Mouse (Mus musculus) ovary, adult 18-20 months (tissue): ENCODE results near the gene Slc35f3.
"Not testable (repeated sequence)": the region's sequence is repeated elsewhere in the genome, so short reads cannot be mapped to it uniquely, and the experiment has no call there.

Experiments used
- DNase-seq: peaks from one replicate; pipeline ENCODE4 v3.0.0; 2022; ENCODE audit warnings: low spot score, mixed read lengths

Gene Slc35f3

DNA sequence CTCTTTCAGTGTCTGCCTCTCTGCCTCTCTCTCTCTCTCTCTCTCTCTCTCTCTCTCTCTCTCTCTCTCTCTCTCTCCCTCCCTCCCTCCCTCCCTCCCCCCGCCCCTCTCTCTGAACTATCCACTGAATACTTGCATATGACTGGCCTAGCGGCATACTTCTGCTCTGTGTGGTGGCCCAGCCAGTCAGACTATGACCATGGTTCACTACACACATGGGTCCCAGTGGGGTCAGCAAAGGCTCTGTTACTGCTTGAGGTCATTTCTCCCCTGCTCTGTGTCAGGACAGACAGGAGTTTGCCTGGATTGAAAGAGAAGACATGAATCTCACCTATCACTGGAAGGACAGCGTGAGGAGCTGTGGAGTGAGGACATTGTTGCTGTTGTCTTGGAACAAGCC, 40.5 kb downstream of the Slc35f3 start:
- DNase-seq = no peak

DNA sequence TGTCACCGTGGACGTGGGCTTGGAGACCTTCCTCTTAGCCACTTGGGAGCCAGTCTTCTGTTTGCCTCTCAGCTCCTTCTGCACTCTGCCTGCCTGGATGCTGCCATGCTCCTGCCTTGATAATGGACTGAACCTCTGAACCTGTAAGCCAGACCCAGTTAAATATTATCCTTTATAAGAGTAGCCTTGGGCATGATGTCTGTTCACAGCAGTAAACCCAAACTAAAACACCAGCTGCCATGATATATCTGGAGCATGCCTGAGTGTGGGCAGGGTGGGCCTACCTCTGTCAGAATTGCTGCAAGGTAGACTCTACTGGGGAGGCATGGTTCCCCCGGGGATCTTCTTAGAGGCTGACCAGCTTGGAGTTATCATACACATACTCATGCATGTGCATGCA, 41.0 kb downstream of the Slc35f3 start:
- no peak for DNase-seq

DNA sequence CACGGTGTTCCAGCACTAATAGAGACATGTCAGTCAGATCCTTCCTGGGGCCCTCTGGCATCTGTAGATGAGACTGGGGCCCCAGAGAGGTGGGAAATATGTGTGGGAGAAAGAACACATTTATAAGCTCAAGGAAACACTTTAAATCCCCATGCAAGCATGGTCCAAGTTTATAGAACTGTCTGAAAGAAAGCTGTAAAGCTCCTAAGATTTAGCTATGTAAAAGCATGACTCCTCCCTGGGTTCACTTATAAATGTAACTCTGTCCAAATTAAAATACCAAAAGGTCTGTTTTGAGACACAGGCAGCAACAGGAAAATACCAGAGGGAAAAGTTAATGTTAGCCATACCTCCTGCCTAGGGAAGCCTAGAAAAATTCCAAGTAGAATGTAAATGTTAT, 42.8 kb downstream of the Slc35f3 start:
- DNase-seq = no peak

DNA sequence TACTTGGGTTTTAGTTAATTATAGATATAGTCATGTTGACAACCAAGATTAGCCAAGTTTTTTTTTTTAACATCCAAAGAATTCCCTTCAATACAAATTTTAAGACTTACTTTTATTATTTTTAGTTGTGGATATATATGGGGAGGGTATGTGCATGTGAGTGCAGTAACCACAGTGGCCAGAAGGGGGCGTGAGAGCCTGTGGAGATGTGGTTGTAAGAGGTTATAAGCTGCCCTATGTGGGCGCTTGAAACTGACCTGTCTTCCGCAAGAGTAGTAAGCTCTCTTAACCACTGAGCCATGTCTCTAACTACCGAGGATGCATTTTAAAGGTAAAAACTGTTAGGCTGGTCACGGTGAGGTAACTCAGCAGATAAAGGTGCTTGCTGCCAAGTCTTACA, 45.1 kb downstream of the Slc35f3 start:
- DNase-seq = no peak

DNA sequence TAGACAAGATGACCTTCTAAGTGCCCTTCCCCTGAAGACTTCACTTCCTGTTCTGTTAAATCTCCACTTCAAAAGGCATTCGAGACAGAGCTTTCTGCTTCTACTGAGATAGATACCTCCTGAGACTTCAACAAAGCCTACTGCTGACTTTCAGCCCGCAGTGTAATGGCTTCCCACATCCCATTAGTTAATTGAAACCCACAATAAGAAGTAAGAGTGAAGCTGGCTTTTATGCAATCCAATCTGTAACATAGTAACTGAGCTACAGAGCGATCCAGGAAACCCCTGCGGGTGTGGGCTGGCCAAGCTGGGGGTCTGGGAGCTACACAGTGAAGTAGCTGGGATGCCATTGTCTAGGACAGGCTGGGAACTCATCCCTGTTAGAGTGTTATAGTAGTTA, 46.7 kb downstream of the Slc35f3 start:
- DNase-seq = no peak

DNA sequence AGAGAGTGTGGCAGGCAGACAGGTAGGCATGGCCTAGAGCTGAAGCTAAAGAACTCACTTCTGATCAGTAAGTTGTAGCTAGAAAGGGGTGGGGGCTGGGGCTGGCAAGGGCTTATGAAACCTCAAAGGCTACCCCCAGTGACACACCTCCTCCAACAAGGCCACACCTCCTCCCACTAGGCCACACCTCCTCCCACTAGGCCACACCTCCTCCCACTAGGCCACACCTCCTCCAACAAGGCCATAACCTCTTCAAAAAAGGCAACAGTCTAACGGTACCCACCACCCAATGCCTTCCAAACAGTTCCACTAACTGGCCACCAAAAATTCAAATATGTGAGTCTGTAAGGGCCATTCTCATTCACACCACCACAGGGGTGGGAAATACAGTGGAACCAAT, 54.9 kb downstream of the Slc35f3 start:
- DNase-seq = no peak

DNA sequence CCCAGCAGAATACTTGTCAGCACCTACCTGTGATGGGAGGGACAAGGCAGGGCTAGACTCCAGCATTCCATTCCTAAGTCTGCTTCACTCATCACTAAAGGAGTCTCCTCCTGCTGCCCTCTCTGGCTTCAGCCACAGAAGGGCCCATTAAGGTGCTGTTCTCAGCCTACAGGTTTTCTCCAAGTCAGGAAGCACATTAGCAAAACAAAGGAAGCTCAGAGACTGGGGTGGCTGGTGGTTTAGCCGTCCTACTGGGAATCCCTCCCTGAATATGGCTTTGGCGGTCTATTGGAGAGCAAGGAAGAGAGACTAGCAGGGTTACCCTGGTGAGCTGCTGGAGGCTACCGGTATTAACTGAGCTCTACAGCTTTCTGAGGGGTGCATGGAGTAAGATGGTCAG, 59.6 kb downstream of the Slc35f3 start:
- DNase-seq = no peak

DNA sequence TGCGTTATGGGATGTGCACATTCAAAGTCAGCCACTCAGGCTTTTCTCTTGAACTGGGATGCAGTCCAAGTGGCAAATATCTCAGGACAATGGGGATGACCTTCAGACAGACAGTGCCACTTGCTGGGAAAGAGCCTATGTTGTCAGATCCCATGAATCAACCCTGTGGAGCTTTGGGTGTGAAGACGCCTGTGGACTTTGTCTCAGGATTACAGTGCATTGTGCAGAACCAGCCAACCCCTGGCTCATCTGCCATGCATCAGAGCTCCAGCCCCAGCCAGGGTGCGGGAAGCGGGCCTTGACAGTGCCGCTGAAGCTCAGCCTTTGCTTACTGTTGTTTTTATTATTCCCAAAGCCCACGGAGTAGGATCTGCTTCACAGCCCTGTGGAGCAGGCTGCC, 60.9 kb downstream of the Slc35f3 start:
- DNase-seq = no peak

DNA sequence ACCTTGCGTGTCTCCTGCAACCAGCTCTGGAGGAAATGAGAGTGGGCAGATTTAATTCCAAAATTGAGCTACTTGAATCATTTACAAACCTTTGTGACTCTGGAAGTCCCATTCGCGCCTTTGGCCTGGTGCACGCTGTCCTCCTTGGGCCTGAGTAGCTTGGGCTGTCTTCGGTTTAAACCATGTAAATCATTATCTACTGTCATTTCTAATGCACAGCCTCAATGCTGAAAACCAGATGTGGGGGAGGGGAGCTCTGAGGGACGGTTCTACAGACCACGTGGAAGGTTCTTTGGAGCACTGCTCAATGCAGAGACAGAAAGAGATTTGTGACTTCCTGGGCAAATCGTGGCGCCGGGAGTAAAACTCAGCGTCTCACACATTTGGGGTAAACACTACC, 61.7 kb downstream of the Slc35f3 start:
- DNase-seq = no peak

DNA sequence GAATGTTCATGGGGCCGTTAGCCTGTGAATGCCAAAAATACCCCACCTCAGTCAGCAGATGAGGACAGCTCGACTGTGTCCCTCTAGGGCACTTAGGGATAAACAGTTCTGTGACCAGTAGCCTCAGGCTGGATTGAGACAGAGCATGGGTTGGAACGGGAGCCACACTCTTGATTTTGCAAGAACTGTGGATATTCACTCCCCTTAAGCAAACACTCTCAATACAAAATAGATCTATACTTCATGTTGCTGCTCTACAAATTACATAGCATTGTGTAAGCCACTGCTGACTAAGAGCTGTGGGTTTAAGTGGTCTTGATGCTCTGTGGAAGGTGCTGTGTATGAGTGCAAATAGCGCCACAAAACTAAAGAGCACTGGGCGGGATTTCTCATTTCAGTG, 62.3 kb downstream of the Slc35f3 start:
- DNase-seq = no peak

DNA sequence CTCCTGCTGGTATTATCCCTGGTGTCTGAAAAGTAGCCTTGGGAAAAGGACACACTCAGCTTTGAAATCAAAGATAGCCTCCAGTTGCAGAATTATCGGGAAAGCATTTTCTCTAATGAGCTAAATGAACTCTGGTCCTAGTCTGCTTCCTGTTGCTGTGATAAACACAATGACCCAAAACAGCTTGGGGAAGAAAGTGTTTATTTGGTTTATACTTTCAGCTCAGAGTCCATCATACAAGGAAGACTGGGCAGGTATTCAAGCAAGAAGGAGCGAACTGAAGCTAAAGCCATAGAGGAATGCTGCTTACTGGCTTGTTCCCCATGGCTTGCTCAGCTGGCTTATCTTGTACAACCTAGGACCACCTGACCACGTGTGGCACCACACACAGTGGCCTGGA, 67.9 kb downstream of the Slc35f3 start:
- no peak for DNase-seq

DNA sequence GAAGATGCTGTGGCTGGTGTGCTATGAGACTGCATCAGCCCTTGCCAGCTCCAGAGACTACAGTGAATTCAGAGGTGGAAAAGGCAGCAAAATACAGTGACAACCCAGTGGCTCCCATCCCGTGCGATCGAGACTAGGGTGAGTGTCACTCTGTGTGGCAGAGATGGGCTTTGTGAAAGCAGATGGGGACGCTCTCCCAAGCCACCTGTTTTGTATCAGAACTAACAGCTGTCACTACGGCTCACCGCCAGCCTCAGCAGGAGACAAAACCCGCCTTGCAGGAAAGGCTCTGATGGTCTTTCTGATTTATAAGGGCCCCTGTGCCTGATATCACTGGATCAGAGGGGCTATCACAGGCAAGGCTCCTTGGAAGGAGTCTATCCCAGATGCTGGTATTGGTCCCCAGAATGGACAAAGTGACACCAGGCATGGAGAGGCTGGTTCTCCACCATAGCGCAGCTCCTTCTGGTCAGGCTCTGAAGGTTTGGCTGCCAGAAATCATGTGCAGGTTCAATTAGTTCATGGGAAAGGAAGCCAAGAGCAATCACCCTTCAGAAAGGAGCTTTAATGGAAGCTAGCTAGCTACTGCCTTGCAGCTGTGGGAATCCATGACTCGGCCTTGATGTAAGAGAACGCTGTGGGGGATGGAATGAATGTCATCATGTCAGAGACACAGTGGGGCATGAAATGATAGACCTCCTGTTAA, 70.1 kb downstream of the Slc35f3 start:
- no peak for DNase-seq

DNA sequence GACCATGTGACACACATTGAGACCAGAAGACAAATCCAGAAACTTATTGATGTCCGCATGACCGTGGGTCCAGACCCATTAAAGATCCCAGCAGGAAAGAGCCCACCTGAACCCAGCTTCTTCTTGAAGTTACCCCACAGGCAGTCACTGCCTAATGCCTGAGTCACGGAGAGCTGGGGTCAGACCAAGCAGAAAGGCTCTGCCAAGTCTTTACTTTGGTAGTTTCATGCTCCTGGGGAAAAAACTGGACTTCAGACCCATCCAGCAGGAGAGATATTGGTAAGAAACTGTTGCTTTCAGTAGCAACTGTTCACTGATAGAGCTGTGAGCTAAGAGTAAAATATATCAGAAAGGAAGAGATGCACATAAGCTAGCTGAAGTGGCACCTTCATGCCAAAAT, 73.5 kb downstream of the Slc35f3 start:
- DNase-seq = no peak

DNA sequence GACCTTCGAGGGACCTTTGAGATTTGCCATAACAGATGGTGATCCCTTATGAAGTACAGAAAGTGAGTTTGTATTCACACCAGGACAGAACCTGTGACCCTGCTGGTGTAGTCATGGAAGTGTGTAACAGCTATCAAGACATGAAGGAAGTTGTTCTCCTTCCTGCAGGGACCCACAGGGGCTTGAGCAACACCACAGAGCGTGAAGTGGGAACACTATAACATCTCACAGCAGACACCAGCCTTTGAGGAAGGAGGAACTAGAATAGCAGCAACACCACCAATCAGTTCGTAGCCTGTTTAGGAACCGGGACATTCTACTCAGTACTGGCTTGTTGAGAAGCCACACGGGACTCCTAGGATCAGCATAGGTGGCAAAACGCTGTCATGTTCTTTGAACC, 81.2 kb downstream of the Slc35f3 start:
- no peak for DNase-seq

DNA sequence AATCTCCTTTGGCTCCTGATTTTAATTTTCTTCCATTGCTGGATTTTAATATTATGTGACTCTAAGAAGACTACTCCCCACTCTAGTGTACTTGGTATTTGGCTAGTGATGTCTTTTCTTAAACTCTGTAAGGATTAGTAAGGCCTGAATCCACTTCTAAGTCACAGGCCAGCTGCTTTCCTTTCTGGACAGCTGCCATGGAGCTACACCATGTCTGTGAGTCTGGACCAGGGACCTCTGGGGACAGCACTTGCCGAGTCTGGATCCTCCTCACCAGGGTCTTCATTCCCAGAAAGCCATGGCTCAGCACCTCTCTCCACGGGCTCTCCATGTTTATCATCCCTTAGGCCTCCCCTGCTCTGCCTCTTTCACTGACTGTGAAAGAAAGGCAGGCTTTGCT, 81.8 kb downstream of the Slc35f3 start:
- no peak for DNase-seq

DNA sequence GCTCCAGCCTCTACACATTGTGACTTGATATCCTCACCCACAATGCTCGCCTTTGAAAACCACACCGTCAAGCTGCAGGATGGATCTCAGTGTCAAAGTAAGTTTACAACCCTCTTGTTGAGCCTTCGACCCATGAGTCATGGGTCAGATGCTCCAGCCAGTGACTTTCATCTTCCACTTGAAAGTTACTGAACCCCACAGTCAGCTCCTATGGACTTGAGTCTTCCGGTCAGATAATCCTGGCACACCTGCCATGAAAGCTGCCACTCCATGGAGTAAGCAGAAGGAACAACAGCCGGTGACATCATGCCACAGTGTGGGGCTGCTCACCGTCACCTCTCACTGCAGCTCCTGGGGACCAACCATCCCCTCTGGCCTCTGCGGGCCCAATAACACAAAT, 82.9 kb downstream of the Slc35f3 start:
- no peak for DNase-seq

DNA sequence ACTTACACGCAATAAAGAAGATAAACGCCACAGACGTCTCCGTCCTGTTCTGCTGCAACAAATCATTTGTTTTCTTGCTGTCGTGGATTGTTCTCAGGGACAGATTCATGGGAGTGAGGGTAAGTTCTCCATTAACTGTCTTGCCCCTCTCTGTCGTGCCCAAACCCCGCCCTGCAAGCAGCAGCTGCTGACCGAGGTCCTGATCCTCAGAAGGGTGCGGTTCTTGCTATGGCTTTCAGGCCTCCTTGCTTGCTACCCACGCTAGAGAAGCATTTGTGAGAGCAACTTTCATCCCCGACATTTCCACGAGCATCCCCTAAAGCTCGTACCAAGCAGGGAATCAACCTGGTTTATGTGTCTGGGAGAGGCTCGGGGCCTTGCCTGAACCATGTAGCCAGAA, 83.9 kb downstream of the Slc35f3 start:
- no peak for DNase-seq

DNA sequence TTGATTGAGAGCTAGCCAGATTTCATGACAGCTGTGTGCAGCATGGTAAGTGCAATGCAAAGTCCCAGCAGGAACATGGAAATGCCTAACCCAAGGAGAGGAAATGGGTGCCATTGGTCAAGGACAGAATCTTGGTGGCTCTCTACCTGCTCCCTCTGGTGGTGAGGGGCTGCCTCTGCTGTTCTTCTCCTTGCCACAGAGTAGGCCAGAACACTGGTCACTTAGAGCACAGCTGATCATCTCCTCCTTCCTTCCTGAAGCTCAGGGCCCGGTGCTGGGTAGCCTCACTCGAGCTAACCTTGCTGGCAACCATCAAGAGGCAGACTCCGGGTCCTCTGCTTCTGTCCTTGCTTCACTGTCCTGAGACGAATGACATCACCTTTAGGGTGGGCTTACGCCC, 84.4 kb downstream of the Slc35f3 start:
- DNase-seq = no peak

DNA sequence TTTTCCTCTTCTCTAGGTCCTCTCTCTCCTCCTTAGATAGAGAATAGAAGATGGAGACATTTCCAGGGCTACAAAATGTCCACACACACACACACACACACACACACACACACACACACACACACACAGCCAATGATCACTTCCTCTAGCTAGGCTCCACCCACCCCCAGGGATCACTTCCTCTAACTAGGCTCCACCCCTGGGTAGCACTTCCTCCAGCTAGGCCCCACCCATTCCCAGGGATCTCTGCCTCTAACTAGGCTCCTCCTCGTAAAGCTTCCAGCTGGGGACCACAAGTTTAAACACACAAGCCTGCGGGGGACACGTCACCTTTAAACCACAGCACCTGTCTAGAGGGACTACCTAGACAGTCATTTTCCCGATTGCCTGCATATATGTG, 89.2 kb downstream of the Slc35f3 start:
- DNase-seq = no peak

DNA sequence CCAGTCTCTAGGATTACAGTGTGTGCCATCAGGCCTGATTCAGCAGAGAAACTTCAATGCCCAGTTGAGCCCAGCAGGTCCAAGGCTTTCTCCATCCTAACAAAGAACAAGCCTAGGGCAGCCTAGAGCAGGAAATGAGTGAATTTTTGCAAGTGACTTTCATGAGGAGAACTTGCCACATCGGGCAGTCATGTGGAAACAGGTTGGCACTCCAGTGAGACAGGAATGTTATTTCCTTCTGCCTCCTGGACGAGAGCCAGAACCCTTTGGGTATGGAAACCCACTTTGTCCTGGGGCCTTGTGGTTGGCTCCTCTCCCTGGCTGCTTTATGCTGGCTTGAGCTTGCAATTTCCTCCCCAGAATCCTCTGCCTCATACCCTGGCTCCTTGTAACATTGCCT, 93.2 kb downstream of the Slc35f3 start:
- no peak for DNase-seq

DNA sequence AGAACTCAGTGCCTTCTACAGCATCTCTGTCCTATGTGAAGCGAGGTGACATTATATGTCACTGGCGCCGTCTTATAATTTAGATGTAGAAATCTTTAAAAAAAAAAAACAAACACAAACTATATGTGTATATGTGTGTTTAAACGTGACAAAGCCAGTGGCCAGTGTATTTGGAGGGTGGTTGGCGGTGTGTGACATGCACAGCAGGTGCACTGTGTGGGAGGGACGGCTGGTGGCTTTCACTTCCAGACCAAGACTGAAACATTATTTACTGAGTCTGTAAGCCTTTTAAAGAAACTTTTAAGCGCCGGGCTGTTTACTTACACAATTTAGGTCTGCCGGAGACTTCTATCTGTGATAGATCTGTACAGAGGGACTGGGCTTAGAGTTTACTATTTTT, 97.0 kb downstream of the Slc35f3 start:
- no peak for DNase-seq

DNA sequence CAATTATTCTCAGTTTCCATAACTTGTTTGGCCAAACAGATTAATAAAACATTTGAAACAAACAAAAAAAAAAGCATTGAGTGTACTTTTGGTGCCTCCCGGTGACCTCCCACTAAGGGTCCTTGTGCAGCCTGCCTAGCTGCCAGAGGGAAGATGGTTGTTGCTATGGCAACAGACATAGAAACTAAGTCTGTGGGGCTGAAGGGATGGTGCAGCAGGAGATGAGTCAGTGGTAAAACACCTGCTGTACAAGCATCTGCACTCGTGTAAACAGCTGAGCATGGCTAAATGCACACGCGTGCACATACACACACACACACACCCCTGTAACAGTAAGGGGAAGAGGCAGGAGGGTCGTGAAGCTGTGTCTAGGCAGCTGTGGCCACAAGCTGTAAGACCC, 97.6 kb downstream of the Slc35f3 start:
- DNase-seq = no peak

DNA sequence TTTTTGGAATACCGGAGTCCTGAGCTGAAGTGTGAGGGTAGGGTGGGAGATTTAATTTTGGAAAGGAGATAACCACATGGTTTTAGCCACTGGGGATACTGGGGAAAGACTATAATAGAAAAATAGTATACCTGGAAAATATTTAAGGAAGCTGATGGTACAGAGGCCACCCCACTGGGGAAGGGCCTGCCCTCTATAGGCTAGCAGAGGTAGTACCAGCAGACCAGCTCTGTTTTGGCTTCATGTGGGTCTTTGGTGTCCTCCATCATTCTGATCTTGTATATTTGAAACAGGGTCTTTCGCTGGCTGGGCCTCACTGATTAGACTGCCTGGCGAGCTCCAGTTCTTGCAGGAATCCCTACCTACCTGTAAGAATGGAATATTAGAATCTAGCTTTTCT, 100.0 kb downstream of the Slc35f3 start:
- DNase-seq = no peak

DNA sequence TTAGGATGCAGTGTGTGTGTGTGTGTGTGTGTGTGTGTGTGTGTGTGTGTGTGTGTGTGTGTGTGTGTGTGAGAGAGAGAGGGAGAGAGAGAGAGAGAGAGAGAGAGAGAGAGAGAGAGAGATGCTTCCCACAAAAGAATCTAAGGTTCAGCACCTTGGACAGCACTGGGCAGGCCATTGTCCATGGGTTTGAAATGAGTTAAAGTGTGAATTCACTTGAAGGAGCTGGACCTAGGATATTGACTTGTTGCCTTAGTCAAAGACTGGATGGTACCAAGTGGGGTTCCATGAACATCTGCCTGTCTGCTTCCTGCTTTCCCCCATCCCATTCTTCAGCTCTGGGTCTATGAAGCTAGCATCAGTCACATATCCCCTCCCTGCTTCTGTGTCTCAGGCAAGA, 106.2 kb downstream of the Slc35f3 start:
- not testable (repeated sequence) for DNase-seq

DNA sequence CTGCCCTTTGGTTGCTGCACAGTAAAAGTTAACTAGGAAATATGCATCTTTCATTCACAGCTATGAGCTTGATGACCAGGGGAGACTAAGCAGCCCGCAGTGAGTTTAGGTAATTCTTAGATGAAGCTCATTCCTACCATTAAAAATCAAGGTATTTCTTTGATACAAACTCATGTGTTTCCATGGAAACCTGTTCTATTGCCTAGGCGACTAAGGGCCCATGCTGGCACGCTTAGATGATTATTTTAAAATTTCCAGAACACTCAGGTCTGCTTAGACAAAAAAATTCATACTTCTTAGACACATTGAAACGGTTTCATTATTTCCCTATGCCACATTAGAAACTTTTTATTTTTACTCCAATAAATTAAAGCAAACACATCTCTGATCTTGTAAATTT, 106.7 kb downstream of the Slc35f3 start:
- DNase-seq = no peak
